Mouse (Mus musculus): ENCODE measurements around the gene Fam219a.
A peak's percentile ranks its signal among the peaks of the same experiment; 100 is the strongest.

Fam219a gene

DNA sequence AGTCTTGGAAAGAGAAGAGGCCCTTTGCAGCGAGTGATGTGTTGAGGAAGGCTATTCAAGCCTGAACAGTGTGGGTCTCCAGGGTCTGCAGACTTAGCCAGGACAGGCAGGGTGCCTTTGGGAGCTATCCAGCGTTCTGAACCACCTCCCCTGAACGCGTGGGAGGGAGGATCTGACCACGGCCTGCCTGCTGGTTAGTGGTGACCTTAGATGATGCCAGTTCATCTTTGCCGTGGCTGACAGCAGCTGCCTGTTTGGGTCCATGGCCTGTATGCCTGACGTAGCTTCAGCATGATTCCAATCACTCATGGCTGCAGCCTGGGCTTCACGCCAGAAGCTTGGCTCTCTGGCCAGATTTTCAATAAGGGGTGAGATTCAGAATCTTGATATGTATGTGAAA lies 23.4 kb downstream of the Fam219a start:
- TF ChIP-seq CTCF (conservative IDR thresholded peaks at IDR 0.05; ENCODE audit: low read length): no peak
- no peak for TF ChIP-seq NANOG (IDR thresholded peaks at IDR 0.05; ENCODE audit: borderline replicate concordance, low read length)
- TF ChIP-seq POU5F1 (IDR thresholded peaks at IDR 0.05; ENCODE audit: borderline replicate concordance, low read length): no peak

GRCm38 (mm10) chr4:41542136-41542535 lies 27.2 kb downstream of the Fam219a start:
- Histone ChIP-seq H3K36me3 (ENCODE audit: insufficient read depth, low read length) (no peaks in the 10 kb centered on the region), H3K27me3 (ENCODE audit: insufficient read depth, low read length) (peaks cover 17% of the 10 kb centered on the region; the same call in 1 of the 2 replicates), H3K4me3 (replicated peaks; ENCODE audit: low read length) (peak overlapping the region; percentile 37; the same call in 1 of the 2 replicates), H3K9me3 (ENCODE audit: low read length) (no peaks in the 10 kb centered on the region), H3K4me1 (replicated peaks; ENCODE audit: low read depth, low read length) (peaks cover 14% of the 10 kb centered on the region)
- TF ChIP-seq POU5F1 (IDR thresholded peaks at IDR 0.05; ENCODE audit: borderline replicate concordance, low read length): no peak
- TF ChIP-seq CTCF (conservative IDR thresholded peaks at IDR 0.05; ENCODE audit: low read length): no peak
- TF ChIP-seq NANOG (IDR thresholded peaks at IDR 0.05; ENCODE audit: borderline replicate concordance, low read length): no peak

More for the DNA sequence above, 23.4 kb downstream of the Fam219a start:
- Histone ChIP-seq H3K4me1 (replicated peaks; ENCODE audit: low read depth, low read length) (peaks cover 14% of the 10 kb centered on the region), H3K36me3 (ENCODE audit: insufficient read depth, low read length) (no peaks in the 10 kb centered on the region), H3K9me3 (ENCODE audit: low read length) (no peaks in the 10 kb centered on the region), H3K27me3 (ENCODE audit: insufficient read depth, low read length) (peaks cover 12% of the 10 kb centered on the region; the same call in 1 of the 2 replicates), H3K4me3 (replicated peaks; ENCODE audit: low read length) (no peak overlapping the region)

DNA sequence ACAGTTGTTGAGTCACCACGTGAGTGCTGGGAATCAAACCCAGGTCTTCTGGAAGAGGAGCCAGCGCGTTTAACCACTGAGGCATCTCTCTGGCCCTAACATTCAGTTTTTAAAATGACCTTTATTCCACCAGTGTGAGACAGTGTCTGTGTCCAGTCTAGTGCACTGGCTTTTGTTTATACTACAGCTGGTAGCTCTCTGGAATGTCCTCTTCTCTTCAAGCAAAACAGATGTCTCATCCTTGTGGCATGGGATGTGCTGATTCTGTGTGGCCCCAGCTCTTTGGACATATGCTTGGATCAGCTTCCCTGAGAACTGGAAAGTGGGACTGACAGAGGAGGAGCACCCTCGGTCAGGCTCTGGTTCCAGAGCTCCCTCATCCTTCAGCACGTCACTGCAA lies 34.5 kb downstream of the Fam219a start:
- Histone ChIP-seq H3K27me3 (ENCODE audit: insufficient read depth, low read length) (peaks cover 16% of the 10 kb centered on the region), H3K4me3 (replicated peaks; ENCODE audit: low read length) (no peak overlapping the region), H3K9me3 (ENCODE audit: low read length) (no peaks in the 10 kb centered on the region), H3K36me3 (ENCODE audit: insufficient read depth, low read length) (no peaks in the 10 kb centered on the region), H3K4me1 (replicated peaks; ENCODE audit: low read depth, low read length) (no peaks in the 10 kb centered on the region)
- TF ChIP-seq POU5F1 (IDR thresholded peaks at IDR 0.05; ENCODE audit: borderline replicate concordance, low read length): no peak
- TF ChIP-seq CTCF (conservative IDR thresholded peaks at IDR 0.05; ENCODE audit: low read length): no peak
- TF ChIP-seq NANOG (IDR thresholded peaks at IDR 0.05; ENCODE audit: borderline replicate concordance, low read length): no peak

DNA sequence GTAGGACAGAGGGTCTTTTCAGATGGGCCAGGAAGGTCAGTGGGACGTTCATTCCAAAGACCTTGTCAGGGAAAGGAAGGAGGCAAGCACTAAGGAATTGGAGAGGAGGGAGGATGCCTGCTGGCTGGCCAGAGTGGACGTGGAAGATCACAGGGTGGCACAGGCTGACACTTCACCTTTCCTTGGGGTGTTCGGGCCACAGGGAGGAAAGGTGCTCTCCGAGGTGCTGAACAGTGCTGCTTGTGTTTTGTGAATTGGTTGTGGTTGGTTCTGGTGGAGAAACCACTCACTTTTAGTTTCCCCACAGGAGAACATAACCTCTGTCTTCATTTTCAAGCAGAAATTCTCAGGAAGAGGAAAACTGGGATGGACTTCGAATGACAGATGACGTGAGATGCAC lies 36.9 kb downstream of the Fam219a start:
- no peaks in the 10 kb centered on the region for H3K9me3 ChIP-seq (ENCODE audit: low read length)
- H3K4me1 ChIP-seq (replicated peaks; ENCODE audit: low read depth, low read length): no peaks in the 10 kb centered on the region
- no peaks in the 10 kb centered on the region for H3K36me3 ChIP-seq (ENCODE audit: insufficient read depth, low read length)
- no peak overlapping the region for H3K4me3 ChIP-seq (replicated peaks; ENCODE audit: low read length)
- H3K27me3 ChIP-seq (ENCODE audit: insufficient read depth, low read length): peaks cover 23% of the 10 kb centered on the region
- no peak for TF ChIP-seq NANOG (IDR thresholded peaks at IDR 0.05; ENCODE audit: borderline replicate concordance, low read length)
- TF ChIP-seq POU5F1 (IDR thresholded peaks at IDR 0.05; ENCODE audit: borderline replicate concordance, low read length): no peak
- no peak for TF ChIP-seq CTCF (conservative IDR thresholded peaks at IDR 0.05; ENCODE audit: low read length)

GRCm38 (mm10) chr4:41527996-41528395 lies 41.3 kb downstream of the Fam219a start:
- Histone ChIP-seq H3K4me1 (replicated peaks; ENCODE audit: low read depth, low read length) (no peaks in the 10 kb centered on the region), H3K4me3 (replicated peaks; ENCODE audit: low read length) (no peak overlapping the region), H3K36me3 (ENCODE audit: insufficient read depth, low read length) (no peaks in the 10 kb centered on the region), H3K9me3 (ENCODE audit: low read length) (no peaks in the 10 kb centered on the region), H3K27me3 (ENCODE audit: insufficient read depth, low read length) (peaks cover 45% of the 10 kb centered on the region)
- TF ChIP-seq POU5F1 (IDR thresholded peaks at IDR 0.05; ENCODE audit: borderline replicate concordance, low read length) (no peak), CTCF (conservative IDR thresholded peaks at IDR 0.05; ENCODE audit: low read length) (no peak), NANOG (IDR thresholded peaks at IDR 0.05; ENCODE audit: borderline replicate concordance, low read length) (no peak)

GRCm38 (mm10) chr4:41527076-41527475 lies 42.3 kb downstream of the Fam219a start:
- TF ChIP-seq POU5F1 (IDR thresholded peaks at IDR 0.05; ENCODE audit: borderline replicate concordance, low read length) (no peak), CTCF (conservative IDR thresholded peaks at IDR 0.05; ENCODE audit: low read length) (no peak), NANOG (IDR thresholded peaks at IDR 0.05; ENCODE audit: borderline replicate concordance, low read length) (no peak)
- Histone ChIP-seq H3K36me3 (ENCODE audit: insufficient read depth, low read length) (no peaks in the 10 kb centered on the region), H3K27me3 (ENCODE audit: insufficient read depth, low read length) (peaks cover 49% of the 10 kb centered on the region), H3K4me1 (replicated peaks; ENCODE audit: low read depth, low read length) (no peaks in the 10 kb centered on the region), H3K9me3 (ENCODE audit: low read length) (no peaks in the 10 kb centered on the region), H3K4me3 (replicated peaks; ENCODE audit: low read length) (no peak overlapping the region)

- TF ChIP-seq POU5F1 (IDR thresholded peaks at IDR 0.05; ENCODE audit: borderline replicate concordance, low read length): no peak
- TF ChIP-seq NANOG (IDR thresholded peaks at IDR 0.05; ENCODE audit: borderline replicate concordance, low read length): no peak
- TF ChIP-seq CTCF (conservative IDR thresholded peaks at IDR 0.05; ENCODE audit: low read length): no peak
- Histone ChIP-seq H3K27me3 (ENCODE audit: insufficient read depth, low read length) (peaks cover 49% of the 10 kb centered on the region), H3K9me3 (ENCODE audit: low read length) (no peaks in the 10 kb centered on the region), H3K4me1 (replicated peaks; ENCODE audit: low read depth, low read length) (peaks cover 3% of the 10 kb centered on the region; the same call in 1 of the 2 replicates), H3K4me3 (replicated peaks; ENCODE audit: low read length) (no peak overlapping the region), H3K36me3 (ENCODE audit: insufficient read depth, low read length) (no peaks in the 10 kb centered on the region)
These were observed 42.8 kb downstream of the Fam219a start for GRCm38 (mm10) chr4:41526553-41526952.

DNA sequence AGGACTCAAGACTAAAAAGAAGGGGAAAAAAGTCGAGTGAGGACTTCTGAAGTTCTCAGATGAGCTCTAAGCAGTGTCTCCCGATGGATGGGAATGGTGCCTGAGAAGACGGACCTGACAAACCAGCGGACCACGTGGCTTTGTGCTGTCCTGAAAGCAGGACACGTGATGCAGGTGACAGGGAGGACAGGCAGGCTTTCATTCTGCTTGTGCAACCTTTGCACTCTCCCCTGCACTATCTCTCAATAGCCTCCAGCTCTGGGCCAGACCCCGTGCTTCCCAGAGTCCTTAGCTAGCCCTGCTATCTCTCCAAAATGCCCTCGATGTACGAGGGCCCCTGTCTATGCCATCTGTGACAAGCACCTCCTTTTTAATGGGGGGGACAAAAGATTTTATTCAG lies 44.5 kb downstream of the Fam219a start:
- Histone ChIP-seq H3K9me3 (ENCODE audit: low read length) (no peaks in the 10 kb centered on the region), H3K4me1 (replicated peaks; ENCODE audit: low read depth, low read length) (peaks cover 20% of the 10 kb centered on the region), H3K27me3 (ENCODE audit: insufficient read depth, low read length) (peaks cover 53% of the 10 kb centered on the region), H3K36me3 (ENCODE audit: insufficient read depth, low read length) (no peaks in the 10 kb centered on the region), H3K4me3 (replicated peaks; ENCODE audit: low read length) (no peak overlapping the region)
- no peak for TF ChIP-seq NANOG (IDR thresholded peaks at IDR 0.05; ENCODE audit: borderline replicate concordance, low read length)

DNA sequence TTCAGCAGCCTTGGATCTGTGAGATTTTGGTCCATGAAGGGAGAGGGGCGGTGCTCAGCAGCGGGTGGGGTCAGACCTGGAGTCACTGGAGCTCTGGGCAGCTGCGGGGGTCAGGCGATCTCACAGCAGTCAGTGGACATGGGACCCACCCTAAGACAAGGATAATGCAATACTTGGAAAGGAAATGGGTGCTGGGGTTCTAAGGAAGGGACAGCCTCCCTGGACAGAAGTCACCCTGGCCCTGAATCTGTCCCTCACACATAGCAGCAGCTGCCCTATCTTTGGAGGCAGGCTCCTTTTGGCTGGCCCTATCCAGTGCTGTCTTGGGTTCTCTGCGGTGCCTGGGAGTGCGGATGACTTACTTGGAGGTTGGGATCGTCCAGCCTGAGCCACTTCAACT lies 45.5 kb downstream of the Fam219a start:
- Histone ChIP-seq H3K4me1 (replicated peaks; ENCODE audit: low read depth, low read length) (peaks cover 27% of the 10 kb centered on the region), H3K27me3 (ENCODE audit: insufficient read depth, low read length) (peaks cover 63% of the 10 kb centered on the region), H3K36me3 (ENCODE audit: insufficient read depth, low read length) (no peaks in the 10 kb centered on the region), H3K9me3 (ENCODE audit: low read length) (no peaks in the 10 kb centered on the region), H3K4me3 (replicated peaks; ENCODE audit: low read length) (no peak overlapping the region)
- TF ChIP-seq POU5F1 (IDR thresholded peaks at IDR 0.05; ENCODE audit: borderline replicate concordance, low read length) (no peak), CTCF (conservative IDR thresholded peaks at IDR 0.05; ENCODE audit: low read length) (no peak), NANOG (IDR thresholded peaks at IDR 0.05; ENCODE audit: borderline replicate concordance, low read length) (no peak)

Data from E14TG2a.4 (cell line).